Mouse (Mus musculus) layer of hippocampus, adult 8-10 months (tissue): Measurements from ENCODE around the gene Mycl. TPM values are rescaled to one million over a fixed set of nuclear protein-coding genes. Genes with fewer than 3 reads are reported as not detected.
A peak's percentile ranks its signal among the peaks of the same experiment; 100 is the strongest.

Source experiments
- DNase-seq, 2 experiments: peaks; one replicate each; pipeline ENCODE4 v3.0.0; 2022; ENCODE audit warnings: low spot score in 2 of 2
- total RNA-seq, 4 experiments: library from RNA; stranded (reverse); gene quantifications; 2 replicates each; pipeline ENCODE4 v1.2.4; 2022

Gene Mycl
- total RNA-seq, 4 experiments from 2014 or later = 25.0 to 29.0 (median 27.5) TPM

DNA sequence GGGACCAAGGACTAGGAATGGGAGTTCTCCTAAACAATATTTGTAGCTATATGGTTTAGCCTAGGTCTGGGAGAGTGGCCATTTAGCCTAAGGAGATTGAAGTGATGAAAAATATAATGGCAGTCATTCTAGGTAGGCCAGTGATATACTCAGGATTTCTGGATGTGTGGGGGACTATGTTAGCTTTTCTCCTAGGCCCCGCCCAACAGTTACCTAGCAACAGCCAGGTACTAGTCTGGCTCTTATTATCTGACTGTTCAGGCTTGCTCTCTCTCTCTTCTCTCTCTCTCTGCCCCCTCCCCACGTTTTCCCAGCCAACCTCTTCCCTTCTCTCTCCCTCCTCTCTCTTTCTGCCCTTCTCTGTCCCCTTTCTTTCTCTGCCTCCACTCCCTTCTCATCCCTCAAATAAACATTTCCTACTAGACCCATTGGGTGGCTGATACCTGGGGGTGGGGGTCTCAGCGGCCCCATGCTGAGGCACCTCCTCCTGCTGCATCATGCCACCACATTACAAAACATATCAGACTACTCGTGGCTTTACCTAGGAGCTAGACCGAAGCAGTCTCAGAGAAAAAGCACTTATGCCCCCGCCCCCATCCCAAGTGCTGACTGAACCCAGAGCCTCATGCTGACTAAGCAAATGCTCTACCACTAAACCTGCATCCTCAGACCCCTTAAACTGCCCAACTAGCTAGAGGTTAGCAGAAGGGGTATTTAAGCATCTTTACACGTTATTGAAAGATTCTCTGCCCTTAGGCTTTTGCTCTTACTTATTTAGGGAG is 19.2 kb downstream of the Mycl start:
- DNase-seq = no peak

GRCm38 (mm10) chr4:123016451-123016957 is 21.1 kb downstream of the Mycl start, which contains the start of gene Trit1:
Gene Trit1 (plus strand): TSS chr4:123016597.
- peak; percentile 92 to 93 for DNase-seq

DNA sequence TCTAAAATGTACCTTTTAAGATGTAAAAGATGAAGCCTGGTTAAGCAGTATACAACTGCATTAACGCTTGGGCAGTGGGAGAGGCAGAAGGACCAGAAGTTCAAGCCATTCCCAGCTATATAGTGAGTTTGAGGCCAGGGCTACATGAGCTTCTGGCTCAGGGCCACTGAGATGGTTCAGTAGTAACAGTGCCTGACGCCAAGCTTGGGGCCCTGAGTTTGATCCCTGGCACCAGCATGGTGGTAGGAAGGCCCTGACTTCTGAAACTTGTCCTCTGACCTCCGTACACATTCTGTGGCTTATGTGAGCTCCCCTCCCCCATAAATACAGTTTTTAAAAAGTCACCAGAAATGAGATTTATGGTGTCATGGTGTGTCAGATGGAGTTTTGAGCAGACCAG is 26.1 kb downstream of the Mycl start:
- no peak for DNase-seq

DNA sequence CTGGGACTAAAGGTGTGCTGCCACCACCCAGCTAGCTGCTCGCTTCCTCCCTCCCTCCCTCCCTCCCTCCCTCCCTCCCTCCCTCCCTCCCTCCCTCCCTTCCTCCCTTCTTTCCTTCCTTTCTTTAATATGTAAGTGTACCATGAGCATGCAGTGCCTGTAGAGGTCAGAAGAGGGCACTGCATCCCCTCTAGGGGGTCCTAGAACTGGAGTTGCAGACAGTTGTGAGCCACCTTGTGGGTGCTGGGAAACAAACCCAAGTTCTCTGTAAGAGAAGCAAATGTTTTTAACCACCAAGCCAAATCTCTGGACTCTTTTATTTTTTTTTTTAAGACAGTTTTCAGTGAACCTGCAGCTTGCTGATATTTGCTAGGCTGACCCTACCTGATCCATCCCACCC is 27.4 kb downstream of the Mycl start:
- DNase-seq = no peak

DNA sequence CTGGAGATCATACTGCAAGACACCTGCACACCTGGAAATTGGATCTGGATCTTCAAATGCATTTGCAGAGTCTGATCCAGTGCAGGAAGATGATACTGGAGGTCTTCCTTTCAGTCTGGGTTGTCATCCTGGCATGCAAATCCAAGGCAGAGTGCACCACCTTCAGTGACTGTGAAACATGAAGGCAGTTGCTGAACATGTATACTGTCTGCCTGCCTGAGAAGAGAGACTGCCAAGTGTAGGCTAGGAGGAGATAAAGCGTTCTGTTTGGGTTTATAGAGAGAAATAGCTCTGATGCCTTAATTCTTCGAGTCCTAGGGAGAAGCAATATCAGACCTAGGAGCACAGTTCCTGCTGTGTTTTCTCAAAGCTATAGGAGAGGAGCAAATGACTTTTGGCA is 30.0 kb downstream of the Mycl start:
- no peak for DNase-seq

DNA sequence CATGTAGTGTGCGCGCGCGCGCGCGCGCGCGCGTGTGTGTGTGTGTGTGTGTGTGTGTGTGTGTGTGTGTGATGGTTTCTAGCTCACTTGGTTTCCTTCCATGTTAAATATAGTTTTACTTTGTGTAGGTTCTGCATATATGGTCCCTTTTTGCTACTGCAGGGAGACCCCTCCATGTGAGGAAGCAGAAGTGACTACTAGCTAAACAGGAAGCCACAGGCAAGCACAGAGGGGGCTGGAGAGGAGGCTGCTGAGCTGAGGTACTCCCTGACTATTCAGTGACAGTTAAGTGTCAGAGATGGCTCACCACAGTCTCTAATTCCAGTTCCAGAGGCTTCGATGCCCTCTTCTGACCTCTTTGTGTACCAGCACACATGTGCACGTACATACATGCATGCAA is 30.7 kb downstream of the Mycl start:
- DNase-seq = no peak

- no peak for DNase-seq
Measured at GRCm38 (mm10) chr4:123026597-123026996, 31.1 kb downstream of the Mycl start.

DNA sequence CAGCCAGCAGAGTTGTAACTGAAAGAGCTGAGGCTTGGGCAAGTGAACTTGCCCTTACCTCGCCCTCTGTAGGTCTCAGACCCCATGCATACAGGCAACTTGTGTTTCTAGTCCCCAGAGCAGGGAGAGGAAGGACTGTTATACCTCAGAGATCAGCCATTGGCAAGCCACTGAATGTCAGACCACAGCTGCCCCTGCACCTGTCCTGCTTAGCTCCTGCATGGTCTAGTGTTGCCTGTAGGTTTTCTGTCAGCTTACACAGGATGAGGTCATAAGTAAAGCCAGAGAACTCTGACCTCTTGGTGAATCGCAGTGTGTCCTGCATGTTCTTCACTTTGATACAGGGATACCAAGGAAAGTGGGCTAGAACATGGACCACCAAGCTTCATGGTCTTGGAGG is 39.4 kb downstream of the Mycl start:
- DNase-seq = no peak

- DNase-seq = no peak
Measured at GRCm38 (mm10) chr4:123035636-123036035, 40.2 kb downstream of the Mycl start.

GRCm38 (mm10) chr4:123036710-123037109 is 41.3 kb downstream of the Mycl start:
- no peak for DNase-seq

- DNase-seq = no peak
Measured at GRCm38 (mm10) chr4:123041131-123041530, 45.7 kb downstream of the Mycl start.

- no peak for DNase-seq
Measured at GRCm38 (mm10) chr4:123043858-123044257, 48.4 kb downstream of the Mycl start.

DNA sequence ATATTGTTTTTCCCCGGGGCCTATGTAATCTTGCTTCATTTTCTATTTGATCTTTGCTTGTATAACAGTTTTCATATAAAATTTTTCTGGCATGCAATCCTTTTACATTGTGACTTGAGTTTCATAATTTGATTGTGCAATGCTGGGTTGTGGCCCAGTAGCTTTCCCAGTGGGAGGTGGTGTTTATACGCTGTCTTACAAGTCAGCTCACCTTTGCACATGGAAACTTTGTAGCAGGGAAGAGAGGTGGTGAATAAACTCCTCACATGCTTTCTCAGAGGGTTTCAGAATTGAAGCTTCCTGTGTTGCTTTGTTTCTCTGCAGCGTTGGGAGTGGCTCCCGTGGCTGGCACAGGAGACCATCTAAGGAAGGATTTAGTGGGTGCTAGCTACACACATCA is 49.4 kb downstream of the Mycl start:
- no peak for DNase-seq

DNA sequence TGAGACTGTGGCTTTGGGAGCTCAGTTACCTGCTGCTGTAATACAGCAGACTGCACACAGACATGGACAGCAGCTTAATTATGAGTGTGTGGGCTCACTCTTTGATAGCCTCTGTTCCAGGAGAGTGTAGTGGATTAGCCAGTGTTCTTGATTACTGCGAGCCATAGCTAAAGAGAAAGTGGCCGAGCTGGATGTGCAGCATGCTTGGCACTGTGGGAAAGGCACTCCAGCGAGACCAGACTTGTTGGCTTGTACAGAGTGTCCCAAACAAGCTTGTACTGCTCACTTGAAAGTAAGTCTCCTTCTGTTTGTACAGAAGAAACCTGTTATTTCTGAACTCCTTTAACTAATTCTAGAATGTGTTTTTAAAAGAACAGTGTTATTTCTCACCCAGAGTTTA is 50.8 kb downstream of the Mycl start:
- no peak for DNase-seq

DNA sequence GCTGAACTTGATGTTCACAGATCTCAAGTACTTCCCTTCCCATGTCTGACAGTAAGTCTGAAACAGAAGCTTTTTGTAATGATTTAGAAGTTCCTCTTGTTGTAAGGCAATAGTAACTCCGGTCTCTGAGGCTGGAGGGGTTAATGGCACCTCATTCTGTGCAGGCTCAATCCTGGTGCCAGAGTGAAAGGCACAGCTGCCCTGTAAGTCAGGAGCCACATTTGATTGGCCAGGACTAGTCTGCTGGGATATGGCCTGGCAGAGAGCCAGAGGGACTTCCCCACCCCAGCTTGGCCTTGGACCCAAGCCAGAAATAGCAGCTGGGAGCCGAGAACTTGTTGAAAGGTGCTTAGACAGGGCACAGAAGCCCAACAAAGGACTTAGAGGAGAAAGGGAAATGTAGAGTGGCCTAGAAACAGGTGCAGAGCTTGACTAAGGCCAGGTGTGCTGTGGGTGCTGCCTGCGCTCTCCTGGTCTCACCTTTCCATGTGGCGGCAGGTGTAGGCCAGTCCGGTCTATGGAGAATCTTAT is 55.3 kb downstream of the Mycl start:
- DNase-seq = peak; percentile 51 to 65

Other genes starting within 250 kb of the Mycl start
- 100 to 1,000 TPM in 3 of 4 experiments, 10 to 100 TPM in 1; 91.5 to 118 (median 113) TPM for gene Ppt1, start 159.4 kb upstream of the Mycl start, total RNA-seq
- gene Cap1, start 109.6 kb upstream of the Mycl start, total RNA-seq = 100 to 1,000 TPM; 280 to 333 (median 312) TPM
- 10 to 100 TPM; 26.7 to 32.6 (median 30.9) TPM for gene Mfsd2a, start 34.5 kb upstream of the Mycl start, total RNA-seq
- gene Trit1, start 20.9 kb downstream of the Mycl start, total RNA-seq = 10 to 100 TPM; 24.4 to 27.4 (median 26.6) TPM
- gene Bmp8b, start 109.5 kb downstream of the Mycl start, total RNA-seq = under 1 TPM in 3 of 4 experiments, not detected in 1; 0.18 to 0.40 (median 0.27) TPM
- gene Oxct2b, start 120.6 kb downstream of the Mycl start, total RNA-seq = under 1 TPM in 2 of 4 experiments, not detected in 2; 0.19 to 0.26 TPM
- 10 to 100 TPM; 20.0 to 23.1 (median 20.4) TPM for gene Ppie, start 144.3 kb downstream of the Mycl start, total RNA-seq
- 100 to 1,000 TPM; 374 to 501 (median 436) TPM for gene Hpcal4, start 187.6 kb downstream of the Mycl start, total RNA-seq
- gene Nt5c1a, start 205.9 kb downstream of the Mycl start, total RNA-seq = 10 to 100 TPM; 14.5 to 16.8 (median 15.6) TPM
- 1 to 10 TPM; 2.9 to 5.2 (median 3.5) TPM for gene Heyl, start 237.9 kb downstream of the Mycl start, total RNA-seq